Mouse (Mus musculus) erythroblast, embryonic 14.5 days (primary cell): ENCODE data around the gene Fam122c.

ENCODE experiments used
- GATA1 ChIP-seq: IDR thresholded peaks from 2 replicates; pipeline ENCODE4 v1.6.1; 2012; ENCODE audit warnings: low read length, inconsistent platforms, mixed read lengths
- TAL1 ChIP-seq: IDR thresholded peaks from 3 replicates; pipeline ENCODE4 v1.6.1; 2012; ENCODE audit warnings: low read length, inconsistent platforms, mixed read lengths

- TF ChIP-seq GATA1 (no peak), TAL1 (no peak)
Observed at GRCm38 (mm10) chrX:53236404-53236803, 36.8 kb upstream of the Fam122c start.
